Mouse (Mus musculus) forebrain, postnatal 0 days (tissue): ENCODE data around the gene Ttc29. TPM values are rescaled to one million over a fixed set of nuclear protein-coding genes. Genes with fewer than 3 reads are reported as not detected.
A peak's percentile ranks its signal among the peaks of the same experiment; 100 is the strongest.

Source experiments
- ATAC-seq: fragments of 200-750 bp; cut with Nextera tagmentation; 2 replicates; pipeline ENCODE4 v1.8.0; 2017; ENCODE audit warnings: mild to moderate bottlenecking, moderate library complexity
- DNase-seq: peaks from one replicate; pipeline ENCODE4 v3.0.0-alpha.2; 2015
- H3K27ac ChIP-seq: fragments of 300-500 bp; sonication (generic); 2 replicates; pipeline ENCODE4 v1.5.1; 2014; ENCODE audit warnings: low read depth, mild to moderate bottlenecking, antibody characterized with exemption, low read length, moderate library complexity, mixed read lengths
- H3K27me3 ChIP-seq: fragments of 300-500 bp; sonication (generic); 2 replicates; pipeline ENCODE4 v1.6.1; 2014; ENCODE audit warnings: mild to moderate bottlenecking, low read length, mixed read lengths; ENCODE audit not compliant: insufficient read depth
- H3K36me3 ChIP-seq: fragments of 300-500 bp; sonication (generic); 2 replicates; pipeline ENCODE4 v1.6.1; 2014; ENCODE audit warnings: mild to moderate bottlenecking, moderate library complexity; ENCODE audit not compliant: insufficient read depth
- H3K4me1 ChIP-seq: fragments of 300-500 bp; sonication (generic); 2 replicates; pipeline ENCODE4 v1.6.1; 2014; ENCODE audit warnings: antibody characterized with exemption; ENCODE audit not compliant: insufficient read depth
- H3K4me2 ChIP-seq: fragments of 300-500 bp; sonication (generic); 2 replicates; pipeline ENCODE4 v1.6.1; 2014; ENCODE audit warnings: low read depth, mild to moderate bottlenecking, moderate library complexity
- H3K4me3 ChIP-seq: fragments of 300-500 bp; sonication (generic); 2 replicates; pipeline ENCODE4 v1.5.1; 2014; ENCODE audit warnings: low read depth, low read length, mixed read lengths
- H3K9ac ChIP-seq: fragments of 300-500 bp; sonication (generic); 2 replicates; pipeline ENCODE4 v1.6.1; 2014; ENCODE audit warnings: mild to moderate bottlenecking
- H3K9me3 ChIP-seq: fragments of 300-500 bp; sonication (generic); 2 replicates; pipeline ENCODE4 v1.6.1; 2016; ENCODE audit warnings: low read length
- CTCF ChIP-seq: sonication (generic); IDR thresholded peaks from 2 replicates; pipeline ENCODE4 v1.5.1; 2016; ENCODE audit warnings: antibody characterized with exemption, control low read depth, low read depth
- WGBS: fragments of 180-500 bp; shearing (Covaris S2); extraction: QIAGEN DNeasy Blood & Tissue Kit; methylation state at CpG from one replicate; pipeline ENCODE4 v1.1.7; 2014; 5-methylcytosine and 5-hydroxymethylcytosine counted together
- polyA plus RNA-seq: library from polyadenylated mRNA; unstranded; fragments of >200 nt; fragmentation: Nextera tagmentation; extraction: Ambion mirVana; gene quantifications from 2 replicates; pipeline ENCODE4 v1.2.1, GENCODE M21; 2015
- total RNA-seq: library from RNA; depleted of rRNA; stranded (reverse); fragments of >200 nt; gene quantifications from 2 replicates; pipeline ENCODE4 v1.2.3, GENCODE M21; 2014

Gene Ttc29
- total and polyA plus RNA-seq, 2 experiments from 2014 or later = 1.1 to 1.5 TPM

- H3K4me1 ChIP-seq = no peaks in the 10 kb centered on the region
- ATAC-seq = no peak
- no peak for TF ChIP-seq CTCF
Observed at GRCm38 (mm10) chr8:78390756-78391155, 177.7 kb downstream of the Ttc29 start.

GRCm38 (mm10) chr8:78419272-78419671, 206.2 kb downstream of the Ttc29 start:
- WGBS = 13% methylated on average over 4 of the region's 4 CpGs
- Histone ChIP-seq H3K4me1 (no peaks in the 10 kb centered on the region; the same call in 1 of the 2 replicates), H3K4me2 (no peak overlapping the region), H3K27me3 (peaks cover 49% of the 10 kb centered on the region), H3K27ac (no peak overlapping the region), H3K9me3 (no peaks in the 10 kb centered on the region), H3K36me3 (no peaks in the 10 kb centered on the region), H3K9ac (no peak overlapping the region), H3K4me3 (no peak overlapping the region)
- DNase-seq = no peak
- ATAC-seq = peak; percentile 56; the same call in 1 of the 2 replicates
- TF ChIP-seq CTCF = peak; percentile 21; the same call in 1 of the 2 replicates

More at GRCm38 (mm10) chr8:78390756-78391155, 177.7 kb downstream of the Ttc29 start:
- Histone ChIP-seq H3K27ac (no peak overlapping the region), H3K9me3 (no peaks in the 10 kb centered on the region), H3K4me2 (no peak overlapping the region), H3K36me3 (no peaks in the 10 kb centered on the region), H3K4me3 (no peak overlapping the region), H3K27me3 (no peaks in the 10 kb centered on the region), H3K9ac (no peak overlapping the region)
- no peak for DNase-seq
- 90% methylated on average over 7 of the region's 7 CpGs for WGBS

- peak; percentile 63 for ATAC-seq
- no peak overlapping the region for H3K9ac ChIP-seq
Observed at GRCm38 (mm10) chr8:78420101-78420503, 207.0 kb downstream of the Ttc29 start.

GRCm38 (mm10) chr8:78423937-78424336, 210.8 kb downstream of the Ttc29 start:
- DNase-seq (no peak), ATAC-seq (no peak)
- H3K36me3 ChIP-seq = no peaks in the 10 kb centered on the region
- no peak overlapping the region for H3K4me3 ChIP-seq
- 2% methylated on average over 1 of the region's 1 CpGs for WGBS
- no peak overlapping the region for H3K4me2 ChIP-seq
- H3K9me3 ChIP-seq = no peaks in the 10 kb centered on the region
- H3K4me1 ChIP-seq = no peaks in the 10 kb centered on the region; the same call in 1 of the 2 replicates
- H3K9ac ChIP-seq = no peak overlapping the region
- no peak for TF ChIP-seq CTCF
- no peak overlapping the region for H3K27ac ChIP-seq
- peaks cover 73% of the 10 kb centered on the region for H3K27me3 ChIP-seq

More at GRCm38 (mm10) chr8:78420101-78420503, 207.0 kb downstream of the Ttc29 start:
- H3K27me3 ChIP-seq = peaks cover 56% of the 10 kb centered on the region
- no peak for TF ChIP-seq CTCF
- H3K4me2 ChIP-seq = peak overlapping the region; percentile 47
- no peak for DNase-seq
- no peaks in the 10 kb centered on the region; the same call in 1 of the 2 replicates for H3K4me1 ChIP-seq
- H3K27ac ChIP-seq = no peak overlapping the region
- H3K4me3 ChIP-seq = peak overlapping the region; percentile 25
- under 1% methylated on average over 19 of the region's 19 CpGs for WGBS
- no peaks in the 10 kb centered on the region for H3K36me3 ChIP-seq
- H3K9me3 ChIP-seq = no peaks in the 10 kb centered on the region

- Histone ChIP-seq H3K9me3 (no peaks in the 10 kb centered on the region), H3K27ac (no peak overlapping the region), H3K4me2 (no peak overlapping the region), H3K27me3 (peaks cover 78% of the 10 kb centered on the region), H3K36me3 (no peaks in the 10 kb centered on the region), H3K9ac (no peak overlapping the region), H3K4me3 (no peak overlapping the region), H3K4me1 (no peaks in the 10 kb centered on the region)
- DNase-seq = no peak
- TF ChIP-seq CTCF = no peak
- ATAC-seq = no peak
- WGBS = 2% methylated on average over 10 of the region's 10 CpGs
Observed at GRCm38 (mm10) chr8:78426455-78426854, 213.4 kb downstream of the Ttc29 start.

- Histone ChIP-seq H3K27me3 (peaks cover 81% of the 10 kb centered on the region), H3K4me3 (0 out of 2 replicates have a peak overlapping the region, but pooled peaks have one; percentile 1), H3K27ac (no peak overlapping the region), H3K4me2 (no peak overlapping the region), H3K4me1 (no peaks in the 10 kb centered on the region), H3K9me3 (no peaks in the 10 kb centered on the region), H3K9ac (no peak overlapping the region), H3K36me3 (no peaks in the 10 kb centered on the region)
- DNase-seq (no peak), ATAC-seq (peak; percentile 27)
- TF ChIP-seq CTCF = no peak
- 1% methylated on average over 32 of the region's 32 CpGs for WGBS
Observed at GRCm38 (mm10) chr8:78426875-78427768, 214.0 kb downstream of the Ttc29 start.

- TF ChIP-seq CTCF = no peak
- DNase-seq = no peak
- H3K9ac ChIP-seq = no peak overlapping the region
Observed at GRCm38 (mm10) chr8:78427769-78428130, 214.7 kb downstream of the Ttc29 start.

More at GRCm38 (mm10) chr8:78427769-78428130, 214.7 kb downstream of the Ttc29 start:
- Histone ChIP-seq H3K4me1 (no peaks in the 10 kb centered on the region), H3K4me2 (no peak overlapping the region), H3K9me3 (no peaks in the 10 kb centered on the region), H3K36me3 (no peaks in the 10 kb centered on the region), H3K27ac (no peak overlapping the region), H3K4me3 (0 out of 2 replicates have a peak overlapping the region, but pooled peaks have one; percentile 1), H3K27me3 (peaks cover 86% of the 10 kb centered on the region)
- ATAC-seq = no peak
- 2% methylated on average over 8 of the region's 8 CpGs for WGBS
